Mouse (Mus musculus) stomach, embryonic 14.5 days (tissue): ENCODE data around the gene Pxdc1. TPM values are rescaled to one million over a fixed set of nuclear protein-coding genes. Genes with fewer than 3 reads are reported as not detected.

Experiments used
- ATAC-seq: fragments of 200-750 bp; cut with Nextera tagmentation; 2 replicates; pipeline ENCODE4 v1.8.0; 2017; ENCODE audit warnings: low read depth, moderate TSS enrichment; ENCODE audit not compliant: insufficient number of reproducible peaks, insufficient read depth, low FRiP score
- H3K27ac ChIP-seq: fragments of 300-500 bp; sonication (generic); 2 replicates; pipeline ENCODE4 v1.5.1; 2014; ENCODE audit warnings: mild to moderate bottlenecking, low read length, moderate library complexity, mixed read lengths
- H3K27me3 ChIP-seq: fragments of 300-500 bp; sonication (generic); 2 replicates; pipeline ENCODE4 v1.6.1; 2014; ENCODE audit warnings: low read length, control low read depth, mixed read lengths; ENCODE audit not compliant: control insufficient read depth, insufficient read depth
- H3K36me3 ChIP-seq: fragments of 300-500 bp; sonication (generic); 2 replicates; pipeline ENCODE4 v1.6.1; 2014; ENCODE audit warnings: mild to moderate bottlenecking, control low read depth, low read length, moderate library complexity, mixed read lengths; ENCODE audit not compliant: control insufficient read depth, insufficient read depth
- H3K4me1 ChIP-seq: fragments of 300-500 bp; sonication (generic); 2 replicates; pipeline ENCODE4 v1.6.1; 2014; ENCODE audit warnings: low read length, control low read depth, mixed read lengths; ENCODE audit not compliant: control insufficient read depth, insufficient read depth
- H3K4me2 ChIP-seq: fragments of 300-500 bp; sonication (generic); replicated peaks from 2 replicates; pipeline ENCODE4 v1.6.1; 2014; ENCODE audit warnings: low read depth, low read length, control low read depth
- H3K4me3 ChIP-seq: fragments of 300-500 bp; sonication (generic); 2 replicates; pipeline ENCODE4 v1.5.1; 2014; ENCODE audit warnings: low read depth, low read length, control low read depth
- H3K9ac ChIP-seq: fragments of 300-500 bp; sonication (generic); replicated peaks from 2 replicates; pipeline ENCODE4 v1.6.1; 2014; ENCODE audit warnings: low read depth, mild to moderate bottlenecking, control low read depth, low read length, moderate library complexity, mixed read lengths
- H3K9me3 ChIP-seq: fragments of 300-500 bp; sonication (generic); 2 replicates; pipeline ENCODE4 v1.6.1; 2016; ENCODE audit warnings: low read depth, low read length, control low read depth; ENCODE audit not compliant: control insufficient read depth
- WGBS: fragments of 180-500 bp; shearing (Covaris S2); extraction: QIAGEN DNeasy Blood & Tissue Kit; methylation state at CpG from one replicate; pipeline ENCODE4 v1.1.7; 2014; 5-methylcytosine and 5-hydroxymethylcytosine counted together
- polyA plus RNA-seq: library from polyadenylated mRNA; unstranded; fragments of >200 nt; fragmentation: Nextera tagmentation; extraction: Ambion mirVana; gene quantifications from 2 replicates; pipeline ENCODE4 v1.2.1, GENCODE M21; 2014

The Pxdc1 gene
- polyA plus RNA-seq, 1 experiment from 2014 or later: 11.8 TPM

DNA sequence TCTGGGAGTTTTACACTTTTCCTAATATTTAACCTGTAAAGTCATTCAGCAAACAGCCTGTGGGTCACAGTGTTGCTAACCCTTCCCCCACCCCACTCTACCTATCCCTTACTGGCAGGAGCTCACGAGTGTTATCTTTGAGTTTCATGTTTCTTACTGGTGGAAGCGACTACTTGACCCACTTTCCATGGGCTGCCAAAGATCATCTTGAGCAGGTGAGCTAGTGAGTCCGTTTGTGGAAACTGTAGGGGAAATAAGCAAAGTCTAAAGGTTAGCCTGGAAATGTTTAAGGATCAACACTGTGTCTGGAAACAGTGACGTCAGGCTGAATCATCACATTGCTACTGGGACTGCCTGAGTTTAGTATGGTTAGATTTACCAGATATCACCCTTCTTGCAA is 6.2 kb upstream of the Pxdc1 start:
- H3K4me2 ChIP-seq: no peak overlapping the region
- ATAC-seq: no peak
- WGBS: 44% methylated on average over 4 of the region's 4 CpGs
- no peak overlapping the region for H3K4me3 ChIP-seq
- no peaks in the 10 kb centered on the region for H3K27me3 ChIP-seq
- no peaks in the 10 kb centered on the region for H3K4me1 ChIP-seq
- H3K9ac ChIP-seq: no peak overlapping the region
- no peaks in the 10 kb centered on the region for H3K36me3 ChIP-seq
- no peak overlapping the region for H3K27ac ChIP-seq
- H3K9me3 ChIP-seq: no peaks in the 10 kb centered on the region

DNA sequence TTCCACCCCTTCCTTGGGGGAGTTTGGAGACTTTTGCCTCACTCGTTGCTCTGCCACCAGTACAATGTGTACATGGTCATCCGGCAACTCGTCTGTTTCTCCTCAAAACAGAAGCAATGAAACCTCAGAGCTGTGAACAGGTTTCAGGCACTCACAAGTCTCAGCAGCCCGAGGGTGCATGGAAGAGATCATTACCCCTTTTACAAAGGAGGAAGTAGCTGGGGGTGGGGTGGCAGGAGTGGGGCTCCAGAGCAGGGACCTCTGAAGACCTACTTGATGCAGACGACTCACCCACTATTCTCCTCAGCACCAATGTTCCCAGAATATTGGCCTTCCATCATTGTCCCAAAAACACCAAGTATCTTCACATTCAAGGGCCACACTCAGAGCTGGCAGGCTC is 3.1 kb upstream of the Pxdc1 start:
- Histone ChIP-seq H3K9me3 (no peaks in the 10 kb centered on the region), H3K4me1 (peaks cover 6% of the 10 kb centered on the region), H3K27ac (no peak overlapping the region), H3K9ac (no peak overlapping the region), H3K36me3 (no peaks in the 10 kb centered on the region), H3K27me3 (no peaks in the 10 kb centered on the region), H3K4me3 (no peak overlapping the region), H3K4me2 (no peak overlapping the region)
- WGBS: 81% methylated on average over 5 of the region's 5 CpGs
- ATAC-seq: no peak

DNA sequence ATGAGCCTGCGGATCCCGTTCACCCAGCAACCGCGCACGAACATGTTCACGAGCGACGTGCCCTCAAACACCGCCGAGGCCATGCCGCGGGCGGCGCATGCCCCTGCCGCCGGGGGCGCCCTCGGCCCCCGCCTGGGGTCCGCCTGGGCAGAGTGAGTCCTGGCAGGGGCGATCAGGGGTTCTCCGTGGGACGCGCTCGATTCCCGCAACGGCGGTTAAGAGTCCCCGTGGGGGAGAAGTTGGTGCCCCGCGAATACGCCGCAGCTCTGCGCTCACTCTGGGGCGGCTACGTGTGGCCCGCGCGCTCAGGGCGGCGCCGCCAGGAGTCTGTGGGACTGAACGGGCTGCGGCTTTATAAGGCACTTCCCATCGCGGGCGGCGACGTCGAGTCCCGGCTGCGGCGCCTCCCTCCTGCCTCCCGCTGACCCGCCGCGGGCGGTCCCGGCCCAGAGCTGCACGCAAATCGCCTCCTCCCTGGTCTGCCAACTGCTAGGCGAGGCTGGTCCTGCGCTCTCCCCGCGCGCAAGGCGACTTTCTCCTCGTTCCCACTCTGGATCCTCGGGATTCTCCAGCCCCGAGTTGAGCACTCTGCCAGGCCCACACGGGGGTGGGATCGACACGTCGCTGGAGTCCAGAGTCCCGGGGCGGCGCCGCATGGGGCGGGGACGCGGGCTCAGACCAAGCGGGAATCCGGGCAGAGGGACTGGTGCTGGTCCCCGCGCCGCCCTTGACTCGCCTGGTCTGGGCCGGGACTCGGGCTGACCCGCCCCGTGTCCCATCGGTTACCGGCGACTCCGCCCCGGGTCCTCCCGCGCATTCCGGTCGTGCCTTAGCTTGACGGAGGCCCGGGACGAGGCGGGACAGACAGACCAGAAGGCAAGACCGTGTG is 689 bp downstream of the Pxdc1 start:
- Histone ChIP-seq H3K4me1 (peaks cover 9% of the 10 kb centered on the region), H3K4me3 (peak overlapping the region; percentile 55), H3K9ac (peak overlapping the region; percentile 53), H3K27me3 (no peaks in the 10 kb centered on the region), H3K36me3 (no peaks in the 10 kb centered on the region), H3K9me3 (no peaks in the 10 kb centered on the region), H3K4me2 (peak overlapping the region; percentile 94), H3K27ac (peak overlapping the region; percentile 76; the same call in 1 of the 2 replicates)
- WGBS: under 1% methylated on average over 105 of the region's 105 CpGs
- ATAC-seq: peak; percentile 74

DNA sequence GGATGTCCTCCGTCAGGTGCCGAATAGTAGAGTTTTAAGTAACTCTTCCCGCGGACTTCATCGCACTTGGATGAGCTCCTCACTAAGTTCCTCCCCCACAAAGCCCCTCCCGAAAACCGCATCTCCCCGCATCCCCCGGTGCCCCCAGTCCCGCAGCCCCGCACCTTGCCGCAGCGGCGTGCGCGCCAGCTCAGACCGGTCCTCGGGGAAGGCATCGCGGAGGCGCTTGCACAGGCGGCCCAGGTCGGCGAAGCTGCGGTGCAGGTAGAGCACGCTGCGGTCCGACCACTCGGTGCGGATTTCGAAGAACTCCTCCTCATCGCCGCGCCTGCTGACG is 1.3 kb downstream of the Pxdc1 start:
- Histone ChIP-seq H3K4me1 (peaks cover 9% of the 10 kb centered on the region), H3K27ac (no peak overlapping the region), H3K9ac (peak overlapping the region; percentile 53; the same call in 1 of the 2 replicates), H3K27me3 (no peaks in the 10 kb centered on the region), H3K4me3 (peak overlapping the region; percentile 55), H3K4me2 (peak overlapping the region; percentile 94), H3K36me3 (no peaks in the 10 kb centered on the region), H3K9me3 (no peaks in the 10 kb centered on the region)
- ATAC-seq: 0 out of 2 replicates have a peak, but pooled peaks have one; percentile 43
- WGBS: under 1% methylated on average over 35 of the region's 35 CpGs

DNA sequence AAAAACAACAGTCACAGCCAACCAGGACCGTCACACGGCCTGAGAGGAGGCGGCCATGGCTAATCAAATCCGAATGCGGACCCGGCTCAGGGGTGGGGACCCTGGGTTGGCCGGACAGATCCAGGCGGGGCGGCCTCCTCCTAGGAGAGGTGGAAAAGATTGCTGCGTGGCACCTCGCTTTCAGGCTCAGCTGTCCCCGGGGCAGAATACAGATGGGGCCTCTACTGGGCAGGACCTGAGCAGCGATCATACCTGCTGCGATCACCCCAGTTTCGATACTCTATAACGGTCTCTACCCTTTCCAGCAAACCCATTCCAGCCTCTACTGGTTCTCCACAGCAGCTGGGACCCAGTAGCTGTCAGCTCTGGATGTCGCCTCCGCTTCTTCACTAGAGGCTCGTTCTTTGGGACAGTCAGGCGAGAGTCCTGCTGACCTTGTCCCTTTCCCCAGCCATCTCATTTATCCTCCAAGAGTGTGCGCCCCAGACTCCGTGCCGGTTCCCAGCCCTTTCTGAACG is 1.8 kb downstream of the Pxdc1 start:
- 4% methylated on average over 24 of the region's 24 CpGs for WGBS
- Histone ChIP-seq H3K27ac (no peak overlapping the region), H3K9ac (peak overlapping the region; percentile 53; the same call in 1 of the 2 replicates), H3K4me2 (peak overlapping the region; percentile 94), H3K4me3 (peak overlapping the region; percentile 55), H3K27me3 (no peaks in the 10 kb centered on the region), H3K4me1 (peaks cover 9% of the 10 kb centered on the region), H3K9me3 (no peaks in the 10 kb centered on the region), H3K36me3 (no peaks in the 10 kb centered on the region)
- ATAC-seq: no peak; the same call in 1 of the 2 replicates

DNA sequence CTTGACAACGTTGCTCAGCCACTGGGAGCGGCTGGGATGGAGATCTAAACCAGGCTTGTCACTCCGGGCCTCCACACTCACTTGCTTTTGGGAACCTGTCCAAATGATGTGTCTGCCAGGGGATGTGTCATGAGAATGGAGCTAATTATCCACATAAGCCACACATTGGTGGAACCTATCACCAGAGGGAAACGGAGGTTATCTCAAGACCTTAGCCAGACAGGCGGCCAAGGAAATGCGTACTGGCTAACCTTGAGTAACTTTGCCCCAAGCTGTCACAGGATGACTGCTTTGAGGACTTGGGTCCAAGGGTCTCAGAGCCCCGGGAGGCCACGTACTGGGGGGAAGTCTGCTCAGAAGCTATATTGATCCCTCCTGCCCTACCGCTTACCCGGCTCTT is 2.3 kb downstream of the Pxdc1 start:
- no peak for ATAC-seq
- Histone ChIP-seq H3K9ac (no peak overlapping the region), H3K4me3 (peak overlapping the region; percentile 55), H3K27me3 (no peaks in the 10 kb centered on the region), H3K4me1 (peaks cover 9% of the 10 kb centered on the region), H3K9me3 (no peaks in the 10 kb centered on the region), H3K36me3 (no peaks in the 10 kb centered on the region), H3K4me2 (peak overlapping the region; percentile 94), H3K27ac (no peak overlapping the region)
- WGBS: 37% methylated on average over 10 of the region's 10 CpGs

DNA sequence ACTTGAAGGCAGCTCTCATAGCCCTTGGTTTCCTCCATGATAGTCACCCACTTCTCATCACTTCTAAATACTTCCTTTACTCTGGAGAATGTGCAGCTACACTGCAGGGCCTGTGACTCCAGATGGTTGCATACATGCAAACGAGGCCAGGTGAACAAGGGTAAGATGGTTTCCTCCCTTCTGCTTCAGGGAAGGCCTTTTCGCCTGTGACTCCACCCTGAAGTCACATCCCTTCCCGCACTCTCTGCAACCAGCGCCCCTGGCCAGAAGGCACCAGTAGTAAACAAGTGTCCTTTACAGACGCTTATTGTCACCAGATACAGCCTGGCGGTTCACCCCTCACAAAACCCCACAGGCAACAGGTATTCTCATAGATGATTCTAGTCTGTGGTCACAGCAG is 2.9 kb downstream of the Pxdc1 start:
- H3K27ac ChIP-seq: no peak overlapping the region
- H3K27me3 ChIP-seq: no peaks in the 10 kb centered on the region
- peaks cover 9% of the 10 kb centered on the region for H3K4me1 ChIP-seq
- no peak overlapping the region for H3K9ac ChIP-seq
- WGBS: 67% methylated on average over 6 of the region's 6 CpGs
- H3K4me3 ChIP-seq: peak overlapping the region; percentile 55; the same call in 1 of the 2 replicates
- H3K9me3 ChIP-seq: no peaks in the 10 kb centered on the region
- H3K4me2 ChIP-seq: peak overlapping the region; percentile 94
- no peaks in the 10 kb centered on the region for H3K36me3 ChIP-seq
- no peak for ATAC-seq

DNA sequence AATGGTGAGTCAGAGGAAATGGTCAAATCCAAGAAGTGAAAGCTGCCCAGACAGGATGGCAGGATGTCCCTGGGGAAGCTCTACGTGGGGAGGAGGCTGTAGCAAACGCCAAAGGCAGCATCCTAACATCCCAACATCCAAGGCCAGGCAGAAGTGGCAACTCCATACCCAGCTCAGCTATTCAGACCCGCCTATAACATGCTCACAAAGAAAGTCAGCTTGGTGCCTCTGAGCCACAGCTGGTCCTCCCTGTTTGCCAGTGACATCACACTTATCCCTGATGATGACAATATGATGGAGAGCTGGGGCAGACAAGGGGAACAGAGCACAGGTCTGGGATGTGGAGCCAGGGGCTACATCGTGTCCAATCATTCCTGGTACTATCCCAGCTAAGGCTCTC is 5.5 kb downstream of the Pxdc1 start:
- H3K4me2 ChIP-seq: no peak overlapping the region
- no peaks in the 10 kb centered on the region for H3K27me3 ChIP-seq
- H3K9ac ChIP-seq: no peak overlapping the region
- no peaks in the 10 kb centered on the region for H3K9me3 ChIP-seq
- peaks cover 11% of the 10 kb centered on the region for H3K4me1 ChIP-seq
- 72% methylated on average over 4 of the region's 4 CpGs for WGBS
- no peak overlapping the region for H3K27ac ChIP-seq
- ATAC-seq: no peak
- H3K4me3 ChIP-seq: no peak overlapping the region
- H3K36me3 ChIP-seq: no peaks in the 10 kb centered on the region
